Mouse (Mus musculus) heart, embryonic 10.5 days (tissue): ENCODE data around the gene Usp42. TPM values are rescaled to one million over a fixed set of nuclear protein-coding genes. Genes with fewer than 3 reads are reported as not detected.

ENCODE experiments used
- DNase-seq: peaks from one replicate; pipeline ENCODE4 v3.0.0-alpha.2; 2017; ENCODE audit warnings: low spot score
- H3K27ac ChIP-seq: fragments of 300-500 bp; sonication (generic); 2 replicates; pipeline ENCODE4 v1.5.1; 2016; ENCODE audit warnings: mild to moderate bottlenecking
- H3K27me3 ChIP-seq: fragments of 300-500 bp; sonication (generic); 2 replicates; pipeline ENCODE4 v1.6.1; 2016; ENCODE audit warnings: mild to moderate bottlenecking; ENCODE audit not compliant: poor library complexity, insufficient read depth, severe bottlenecking
- H3K36me3 ChIP-seq: fragments of 300-500 bp; sonication (generic); 2 replicates; pipeline ENCODE4 v1.6.1; 2016; ENCODE audit warnings: mild to moderate bottlenecking, moderate library complexity
- H3K4me1 ChIP-seq: fragments of 300-500 bp; sonication (generic); 2 replicates; pipeline ENCODE4 v1.6.1; 2016; ENCODE audit warnings: mild to moderate bottlenecking
- H3K4me3 ChIP-seq: fragments of 300-500 bp; sonication (generic); 2 replicates; pipeline ENCODE4 v1.5.1; 2016; ENCODE audit warnings: mild to moderate bottlenecking, moderate library complexity
- H3K9me3 ChIP-seq: fragments of 300-500 bp; sonication (generic); 2 replicates; pipeline ENCODE4 v1.6.1; 2016; ENCODE audit warnings: mild to moderate bottlenecking, moderate library complexity
- WGBS: fragments of 180-500 bp; shearing (Covaris S2); methylation state at CpG from one replicate; pipeline ENCODE4 v1.1.7; 2016; 5-methylcytosine and 5-hydroxymethylcytosine counted together
- polyA plus RNA-seq: library from polyadenylated mRNA; unstranded; fragments of >200 nt; fragmentation: Nextera tagmentation; extraction: Ambion mirVana; gene quantifications from 2 replicates; pipeline ENCODE4 v1.2.1, GENCODE M21; 2016

Usp42 gene
- polyA plus RNA-seq, 1 experiment from 2014 or later: 15.9 TPM

GRCm38 (mm10) chr5:143706822-143707200 lies 25.3 kb downstream of the Usp42 start:
- Histone ChIP-seq H3K4me1 (peaks cover 30% of the 10 kb centered on the region), H3K36me3 (peaks cover 72% of the 10 kb centered on the region), H3K27ac (peak overlapping the region; percentile 77), H3K27me3 (no peaks in the 10 kb centered on the region), H3K9me3 (no peaks in the 10 kb centered on the region), H3K4me3 (no peak overlapping the region)
- 80% methylated on average over 7 of the region's 7 CpGs for WGBS
- no peak for DNase-seq

DNA sequence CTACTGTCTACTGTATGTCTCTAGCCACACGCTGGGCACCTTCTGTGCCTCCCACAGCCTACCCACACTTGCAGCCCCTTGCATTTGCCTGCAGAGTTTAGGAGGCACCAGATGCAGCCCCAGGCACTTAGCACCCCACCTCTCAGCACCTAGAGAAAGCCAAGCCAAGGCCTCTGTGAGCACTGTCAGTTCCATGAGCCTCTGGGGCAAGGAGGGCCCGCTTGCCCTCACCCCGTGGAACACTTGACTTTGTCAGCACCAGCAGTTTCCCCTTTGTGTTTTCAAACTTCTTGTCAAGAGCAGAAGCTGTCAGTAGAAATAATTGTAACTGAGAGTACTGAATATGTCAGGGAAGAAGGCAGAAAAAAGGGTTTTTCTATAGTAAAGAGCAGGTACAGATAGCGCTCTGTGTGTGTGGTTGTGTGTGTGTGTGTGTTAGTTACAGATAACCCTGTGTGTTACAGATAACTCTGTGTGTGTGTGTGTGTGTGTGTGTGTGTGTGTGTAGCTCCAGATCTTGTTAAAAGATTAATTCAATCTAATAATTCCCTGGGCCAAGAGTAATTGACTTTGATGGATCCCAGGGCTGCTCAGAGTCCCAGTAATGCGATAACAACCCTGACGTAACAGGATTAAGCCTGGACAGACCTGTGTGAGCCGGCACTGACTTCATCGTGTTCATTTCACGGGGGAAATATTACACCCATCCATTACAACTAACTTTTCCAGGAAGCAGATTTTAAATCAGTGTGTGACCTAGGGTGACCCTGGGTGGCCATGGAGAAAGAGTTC lies 25.9 kb downstream of the Usp42 start:
- Histone ChIP-seq H3K27ac (peak overlapping the region; percentile 77), H3K36me3 (peaks cover 74% of the 10 kb centered on the region), H3K27me3 (no peaks in the 10 kb centered on the region), H3K4me3 (no peak overlapping the region), H3K4me1 (peaks cover 30% of the 10 kb centered on the region), H3K9me3 (no peaks in the 10 kb centered on the region)
- WGBS: 49% methylated on average over 9 of the region's 9 CpGs
- no peak for DNase-seq

GRCm38 (mm10) chr5:143705659-143705982 lies 26.5 kb downstream of the Usp42 start:
- Histone ChIP-seq H3K27ac (peak overlapping the region; percentile 18; the same call in 1 of the 2 replicates), H3K9me3 (no peaks in the 10 kb centered on the region), H3K36me3 (peaks cover 77% of the 10 kb centered on the region), H3K4me1 (peaks cover 30% of the 10 kb centered on the region), H3K4me3 (no peak overlapping the region), H3K27me3 (no peaks in the 10 kb centered on the region)
- WGBS: 58% methylated on average over 1 of the region's 1 CpGs
- no peak for DNase-seq

GRCm38 (mm10) chr5:143704875-143705658 lies 27.0 kb downstream of the Usp42 start:
- H3K27me3 ChIP-seq: no peaks in the 10 kb centered on the region
- no peaks in the 10 kb centered on the region for H3K9me3 ChIP-seq
- WGBS: 80% methylated on average over 13 of the region's 13 CpGs
- DNase-seq: no peak
- 0 out of 2 replicates have a peak overlapping the region, but pooled peaks have one; percentile 18 for H3K27ac ChIP-seq
- H3K4me3 ChIP-seq: no peak overlapping the region
- H3K4me1 ChIP-seq: peaks cover 30% of the 10 kb centered on the region
- H3K36me3 ChIP-seq: peaks cover 74% of the 10 kb centered on the region

- DNase-seq: no peak
- WGBS: 89% methylated on average over 10 of the region's 10 CpGs
- H3K36me3 ChIP-seq: peaks cover 75% of the 10 kb centered on the region
- H3K4me1 ChIP-seq: peaks cover 17% of the 10 kb centered on the region
- H3K4me3 ChIP-seq: no peak overlapping the region
- H3K27me3 ChIP-seq: no peaks in the 10 kb centered on the region
- 0 out of 2 replicates have a peak overlapping the region, but pooled peaks have one; percentile 2 for H3K27ac ChIP-seq
- no peaks in the 10 kb centered on the region for H3K9me3 ChIP-seq
Measured at GRCm38 (mm10) chr5:143701074-143701473, 31.0 kb downstream of the Usp42 start.

GRCm38 (mm10) chr5:143700247-143700646 lies 31.8 kb downstream of the Usp42 start:
- H3K27ac ChIP-seq: no peak overlapping the region
- peak; percentile 88 for DNase-seq

GRCm38 (mm10) chr5:143698454-143698853 lies 33.6 kb downstream of the Usp42 start:
- H3K9me3 ChIP-seq: no peaks in the 10 kb centered on the region
- H3K27ac ChIP-seq: no peak overlapping the region
- no peak for DNase-seq
- H3K4me1 ChIP-seq: peaks cover 3% of the 10 kb centered on the region; the same call in 1 of the 2 replicates
- WGBS: 81% methylated on average over 4 of the region's 4 CpGs
- peaks cover 72% of the 10 kb centered on the region for H3K36me3 ChIP-seq
- no peaks in the 10 kb centered on the region for H3K27me3 ChIP-seq
- no peak overlapping the region for H3K4me3 ChIP-seq

More at GRCm38 (mm10) chr5:143700247-143700646, 31.8 kb downstream of the Usp42 start:
- WGBS: 81% methylated on average over 5 of the region's 5 CpGs
- Histone ChIP-seq H3K4me1 (peaks cover 9% of the 10 kb centered on the region), H3K36me3 (peaks cover 75% of the 10 kb centered on the region), H3K4me3 (no peak overlapping the region), H3K27me3 (no peaks in the 10 kb centered on the region), H3K9me3 (no peaks in the 10 kb centered on the region)

GRCm38 (mm10) chr5:143696323-143696722 lies 35.8 kb downstream of the Usp42 start:
- 64% methylated on average over 3 of the region's 3 CpGs for WGBS
- Histone ChIP-seq H3K36me3 (peaks cover 67% of the 10 kb centered on the region), H3K27ac (no peak overlapping the region), H3K4me3 (no peak overlapping the region), H3K9me3 (no peaks in the 10 kb centered on the region), H3K27me3 (no peaks in the 10 kb centered on the region), H3K4me1 (peaks cover 3% of the 10 kb centered on the region; the same call in 1 of the 2 replicates)
- no peak for DNase-seq

DNA sequence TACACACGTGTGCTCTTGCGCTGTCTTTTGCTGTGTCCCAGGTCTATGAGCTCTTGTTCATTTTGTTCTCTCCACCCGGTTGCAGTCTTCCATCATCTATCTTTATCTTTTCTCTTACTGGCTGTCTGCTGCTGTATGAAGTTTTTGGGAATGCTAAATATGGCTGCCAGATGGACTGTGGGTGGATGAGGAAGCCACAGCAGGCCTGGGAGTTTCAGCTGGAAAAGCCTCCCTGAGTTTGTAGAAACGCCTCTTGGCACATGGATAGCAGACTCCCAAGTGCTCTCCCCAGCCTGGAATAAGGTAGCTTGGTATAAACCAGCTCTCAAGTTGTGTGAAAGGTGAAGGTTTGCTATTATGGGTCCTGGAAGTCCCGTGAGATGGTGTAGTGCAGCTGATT lies 41.2 kb downstream of the Usp42 start:
- Histone ChIP-seq H3K9me3 (no peaks in the 10 kb centered on the region), H3K4me3 (no peak overlapping the region), H3K4me1 (no peaks in the 10 kb centered on the region), H3K27me3 (no peaks in the 10 kb centered on the region), H3K27ac (no peak overlapping the region), H3K36me3 (peaks cover 55% of the 10 kb centered on the region)
- 88% methylated on average over 5 of the region's 5 CpGs for WGBS
- no peak for DNase-seq

- H3K27ac ChIP-seq: no peak overlapping the region
- H3K36me3 ChIP-seq: peaks cover 56% of the 10 kb centered on the region
- 84% methylated on average over 9 of the region's 9 CpGs for WGBS
- no peak for DNase-seq
- H3K4me3 ChIP-seq: no peak overlapping the region
- H3K9me3 ChIP-seq: no peaks in the 10 kb centered on the region
- H3K4me1 ChIP-seq: no peaks in the 10 kb centered on the region
- no peaks in the 10 kb centered on the region for H3K27me3 ChIP-seq
Measured at GRCm38 (mm10) chr5:143690392-143690791, 41.7 kb downstream of the Usp42 start.

GRCm38 (mm10) chr5:143687589-143687988 lies 44.5 kb downstream of the Usp42 start:
- H3K4me3 ChIP-seq: no peak overlapping the region
- H3K4me1 ChIP-seq: peaks cover 9% of the 10 kb centered on the region
- H3K9me3 ChIP-seq: no peaks in the 10 kb centered on the region
- no peak for DNase-seq
- H3K27ac ChIP-seq: no peak overlapping the region
- H3K36me3 ChIP-seq: peaks cover 39% of the 10 kb centered on the region
- 89% methylated on average over 3 of the region's 3 CpGs for WGBS
- no peaks in the 10 kb centered on the region for H3K27me3 ChIP-seq

DNA sequence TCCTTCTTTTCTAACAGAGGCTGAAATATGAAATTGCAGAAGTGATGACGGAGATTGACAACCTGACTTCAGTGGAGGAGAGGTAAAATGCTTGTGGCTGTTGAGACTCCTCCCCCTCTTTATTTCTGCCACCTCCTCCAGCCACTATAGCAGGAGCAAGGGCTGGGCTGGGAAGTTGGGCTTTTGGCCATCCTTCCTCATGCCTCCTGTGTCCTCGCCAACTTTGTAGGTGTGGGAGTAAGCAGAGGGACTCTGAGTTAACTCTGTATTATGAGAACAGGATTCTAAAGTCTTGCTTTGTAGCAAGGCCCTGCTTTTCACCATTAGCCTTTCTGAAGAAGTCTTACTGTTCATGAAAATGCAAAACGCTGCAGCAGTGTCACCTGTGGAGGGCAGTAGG lies 45.6 kb downstream of the Usp42 start:
- Histone ChIP-seq H3K27me3 (no peaks in the 10 kb centered on the region), H3K27ac (no peak overlapping the region), H3K36me3 (peaks cover 31% of the 10 kb centered on the region), H3K9me3 (no peaks in the 10 kb centered on the region), H3K4me3 (no peak overlapping the region), H3K4me1 (peaks cover 9% of the 10 kb centered on the region)
- WGBS: 85% methylated on average over 3 of the region's 3 CpGs
- DNase-seq: no peak

- Histone ChIP-seq H3K27ac (no peak overlapping the region), H3K36me3 (peaks cover 27% of the 10 kb centered on the region), H3K9me3 (no peaks in the 10 kb centered on the region), H3K4me3 (no peak overlapping the region), H3K4me1 (peaks cover 14% of the 10 kb centered on the region), H3K27me3 (no peaks in the 10 kb centered on the region)
- WGBS: 84% methylated on average over 8 of the region's 8 CpGs
- DNase-seq: no peak
Measured at GRCm38 (mm10) chr5:143684911-143685390, 47.1 kb downstream of the Usp42 start.
